Mouse (Mus musculus) bone marrow macrophage, adult 2 months (primary cell): ENCODE results near the gene Rcor3.

ENCODE experiments used
- CTCF ChIP-seq: IDR thresholded peaks from 2 replicates; pipeline ENCODE4 v1.5.1; 2012; ENCODE audit warnings: low read depth, mild to moderate bottlenecking, low read length, moderate library complexity
- POLR2A ChIP-seq: IDR thresholded peaks from 2 replicates; pipeline ENCODE4 v1.6.1; 2012; ENCODE audit warnings: mild to moderate bottlenecking, low read depth, low read length, borderline replicate concordance

GRCm38 (mm10) chr1:192181696-192182257 is 43.9 kb upstream of the Rcor3 start:
- no peak for TF ChIP-seq CTCF
- TF ChIP-seq POLR2A, result no peak
